Mouse (Mus musculus): ENCODE results near the gene Ptpn18. TPM values are rescaled to one million over a fixed set of nuclear protein-coding genes. Genes with fewer than 3 reads are reported as not detected.

Ptpn18 gene
- polyA plus RNA-seq, 1 experiment from 2014 or later, result 43.2 TPM

DNA sequence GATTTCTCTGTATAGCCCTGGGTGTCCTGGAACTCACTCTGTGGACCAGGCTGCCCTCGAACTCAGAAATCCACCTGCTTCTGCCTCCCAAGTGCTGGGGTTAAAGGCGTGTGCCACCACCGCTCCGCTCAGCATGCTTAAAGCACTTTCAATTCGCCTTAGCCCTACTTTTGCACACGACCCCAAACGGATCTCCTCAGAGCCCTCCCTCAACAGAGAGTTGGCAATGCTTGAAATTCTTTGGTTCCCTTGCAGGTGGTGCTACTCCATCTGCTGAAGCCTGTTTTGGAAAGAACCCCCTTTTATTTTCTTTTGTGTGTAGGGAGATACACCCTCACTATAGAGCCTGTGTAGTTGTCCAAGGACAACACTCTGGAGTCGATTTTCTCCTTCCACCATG is 1.1 kb upstream of the Ptpn18 start:
- H3K9ac ChIP-seq (ENCODE audit: low read length), result no peak overlapping the region
- H3K36me3 ChIP-seq (ENCODE audit: control insufficient read depth, insufficient read depth, low read length), result no peaks in the 10 kb centered on the region
- no peaks in the 10 kb centered on the region for H3K4me1 ChIP-seq (replicated peaks; ENCODE audit: control insufficient read depth, insufficient read depth, low read length)
- no peak overlapping the region for H3K27ac ChIP-seq (ENCODE audit: low read length)
- no peak overlapping the region for H3K4me2 ChIP-seq (ENCODE audit: low read depth, low read length)
- 30% methylated on average over 8 of the region's 8 CpGs for WGBS
- peaks cover 12% of the 10 kb centered on the region; the same call in 1 of the 2 replicates for H3K27me3 ChIP-seq (ENCODE audit: control insufficient read depth, insufficient read depth, low read depth, low read length)
- no peak overlapping the region for H3K4me3 ChIP-seq (ENCODE audit: low read length)
- no peaks in the 10 kb centered on the region for H3K9me3 ChIP-seq (ENCODE audit: control insufficient read depth, low read length)
- ATAC-seq (ENCODE audit: low read depth), result no peak

DNA sequence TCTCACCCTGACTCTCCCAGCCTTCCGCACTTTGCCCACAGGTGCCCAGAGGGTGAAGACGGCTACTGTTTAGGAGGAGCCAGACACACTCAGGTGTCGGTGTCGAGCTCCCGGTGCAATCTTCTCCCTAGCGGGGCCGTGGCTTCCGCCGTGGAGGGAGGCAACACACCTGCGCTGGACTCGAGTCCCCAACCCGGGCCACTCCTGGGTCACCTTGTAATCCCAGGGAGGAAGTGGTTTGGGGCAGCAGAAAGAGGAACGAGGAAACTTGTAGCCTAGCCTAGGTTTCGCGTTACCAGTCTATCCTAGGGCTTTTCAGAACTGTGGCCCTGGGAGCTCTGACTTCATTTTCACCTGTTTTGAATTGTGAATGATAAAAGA is 489 bp downstream of the Ptpn18 start:
- H3K9ac ChIP-seq (ENCODE audit: low read length), result peak overlapping the region; percentile 64
- ATAC-seq (ENCODE audit: low read depth), result peak; percentile 44

DNA sequence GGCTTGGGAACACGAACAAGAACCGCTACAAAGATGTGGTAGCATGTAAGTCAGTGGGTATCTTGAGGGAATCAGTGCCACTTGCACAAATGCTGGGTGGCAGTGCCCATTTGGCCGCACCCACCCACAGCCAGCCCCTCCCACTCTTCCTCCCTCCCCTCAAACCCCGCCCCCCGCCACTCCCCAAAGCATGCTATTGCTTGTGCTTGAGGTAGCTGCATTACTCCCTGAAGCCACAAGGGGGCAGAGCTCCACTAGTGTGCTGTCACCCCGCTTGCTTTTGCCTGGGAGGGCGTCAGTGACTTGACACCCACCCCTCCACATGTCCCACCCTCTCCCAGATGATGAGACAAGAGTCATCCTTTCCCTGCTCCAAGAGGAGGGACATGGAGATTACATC is 3.2 kb downstream of the Ptpn18 start:
- no peaks in the 10 kb centered on the region for H3K36me3 ChIP-seq (ENCODE audit: control insufficient read depth, insufficient read depth, low read length)
- WGBS, result 31% methylated on average over 5 of the region's 7 CpGs
- peaks cover 5% of the 10 kb centered on the region for H3K4me1 ChIP-seq (replicated peaks; ENCODE audit: control insufficient read depth, insufficient read depth, low read length)
- no peak overlapping the region for H3K27ac ChIP-seq (ENCODE audit: low read length)
- no peak for ATAC-seq (ENCODE audit: low read depth)
- no peak overlapping the region for H3K9ac ChIP-seq (ENCODE audit: low read length)
- no peak overlapping the region for H3K4me3 ChIP-seq (ENCODE audit: low read length)
- peaks cover 11% of the 10 kb centered on the region; the same call in 1 of the 2 replicates for H3K27me3 ChIP-seq (ENCODE audit: control insufficient read depth, insufficient read depth, low read depth, low read length)
- H3K9me3 ChIP-seq (ENCODE audit: control insufficient read depth, low read length), result no peaks in the 10 kb centered on the region
- no peak overlapping the region for H3K4me2 ChIP-seq (ENCODE audit: low read depth, low read length)

More for the DNA sequence above, 489 bp downstream of the Ptpn18 start:
- Histone ChIP-seq H3K36me3 (ENCODE audit: control insufficient read depth, insufficient read depth, low read length) (no peaks in the 10 kb centered on the region), H3K4me3 (ENCODE audit: low read length) (peak overlapping the region; percentile 57), H3K27me3 (ENCODE audit: control insufficient read depth, insufficient read depth, low read depth, low read length) (peaks cover 12% of the 10 kb centered on the region; the same call in 1 of the 2 replicates), H3K27ac (ENCODE audit: low read length) (peak overlapping the region; percentile 76), H3K4me1 (replicated peaks; ENCODE audit: control insufficient read depth, insufficient read depth, low read length) (no peaks in the 10 kb centered on the region), H3K4me2 (ENCODE audit: low read depth, low read length) (peak overlapping the region; percentile 92), H3K9me3 (ENCODE audit: control insufficient read depth, low read length) (no peaks in the 10 kb centered on the region)
- 3% methylated on average over 15 of the region's 15 CpGs for WGBS

DNA sequence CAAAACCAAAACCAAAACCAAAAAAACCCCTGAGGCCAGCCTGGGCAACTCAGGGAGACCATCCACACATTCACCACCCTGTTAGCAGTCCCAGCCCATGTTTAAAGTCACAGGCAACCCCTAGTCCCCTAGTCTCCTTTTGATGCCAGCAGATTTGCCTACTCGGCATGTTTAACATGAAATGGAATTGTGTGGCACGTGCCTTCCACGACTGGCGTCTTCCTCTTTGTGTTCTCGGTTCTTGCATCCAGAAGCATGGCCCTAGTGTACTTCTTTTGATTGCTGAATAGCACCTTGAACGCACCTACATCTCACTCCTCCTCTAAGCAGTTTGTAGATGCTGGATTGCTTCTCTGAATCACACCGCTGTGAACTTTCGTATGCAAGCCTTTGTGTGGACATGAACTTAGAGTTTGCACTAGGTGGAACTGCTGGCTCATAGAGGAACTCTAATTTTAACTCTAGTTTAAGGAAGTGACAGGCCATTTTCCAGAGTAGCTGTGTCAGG is 4.8 kb downstream of the Ptpn18 start:
- Histone ChIP-seq H3K9ac (ENCODE audit: low read length) (no peak overlapping the region), H3K9me3 (ENCODE audit: control insufficient read depth, low read length) (no peaks in the 10 kb centered on the region), H3K4me1 (replicated peaks; ENCODE audit: control insufficient read depth, insufficient read depth, low read length) (peaks cover 11% of the 10 kb centered on the region), H3K27me3 (ENCODE audit: control insufficient read depth, insufficient read depth, low read depth, low read length) (peaks cover 3% of the 10 kb centered on the region; the same call in 1 of the 2 replicates), H3K36me3 (ENCODE audit: control insufficient read depth, insufficient read depth, low read length) (no peaks in the 10 kb centered on the region), H3K4me3 (ENCODE audit: low read length) (no peak overlapping the region), H3K4me2 (ENCODE audit: low read depth, low read length) (no peak overlapping the region), H3K27ac (ENCODE audit: low read length) (no peak overlapping the region)
- ATAC-seq (ENCODE audit: low read depth), result no peak
- WGBS, result 79% methylated on average over 8 of the region's 8 CpGs

DNA sequence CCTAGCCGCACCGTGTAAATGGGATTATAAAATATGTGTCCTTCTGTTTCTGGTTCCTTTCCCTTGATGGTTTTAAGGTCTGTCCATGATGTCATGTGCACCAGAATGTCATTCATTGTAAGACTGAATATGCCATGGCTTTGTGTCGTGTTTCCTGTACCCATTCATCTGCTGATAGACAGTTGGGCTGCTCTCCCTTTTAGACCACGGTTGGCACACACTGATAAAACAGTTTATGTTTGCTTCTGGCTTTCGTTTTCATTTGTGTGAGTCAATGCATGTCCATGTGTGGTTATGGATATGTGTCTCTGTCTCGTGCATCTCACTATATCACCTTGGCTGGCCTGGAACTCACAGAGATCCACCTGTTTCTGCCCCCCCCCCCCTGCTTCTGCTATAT is 5.9 kb downstream of the Ptpn18 start:
- no peaks in the 10 kb centered on the region for H3K9me3 ChIP-seq (ENCODE audit: control insufficient read depth, low read length)
- WGBS, result 55% methylated on average over 6 of the region's 6 CpGs
- H3K27ac ChIP-seq (ENCODE audit: low read length), result no peak overlapping the region
- no peak overlapping the region for H3K4me3 ChIP-seq (ENCODE audit: low read length)
- no peak overlapping the region for H3K9ac ChIP-seq (ENCODE audit: low read length)
- no peaks in the 10 kb centered on the region for H3K27me3 ChIP-seq (ENCODE audit: control insufficient read depth, insufficient read depth, low read depth, low read length)
- no peaks in the 10 kb centered on the region for H3K36me3 ChIP-seq (ENCODE audit: control insufficient read depth, insufficient read depth, low read length)
- no peak for ATAC-seq (ENCODE audit: low read depth)
- H3K4me2 ChIP-seq (ENCODE audit: low read depth, low read length), result no peak overlapping the region
- H3K4me1 ChIP-seq (replicated peaks; ENCODE audit: control insufficient read depth, insufficient read depth, low read length), result peaks cover 11% of the 10 kb centered on the region

DNA sequence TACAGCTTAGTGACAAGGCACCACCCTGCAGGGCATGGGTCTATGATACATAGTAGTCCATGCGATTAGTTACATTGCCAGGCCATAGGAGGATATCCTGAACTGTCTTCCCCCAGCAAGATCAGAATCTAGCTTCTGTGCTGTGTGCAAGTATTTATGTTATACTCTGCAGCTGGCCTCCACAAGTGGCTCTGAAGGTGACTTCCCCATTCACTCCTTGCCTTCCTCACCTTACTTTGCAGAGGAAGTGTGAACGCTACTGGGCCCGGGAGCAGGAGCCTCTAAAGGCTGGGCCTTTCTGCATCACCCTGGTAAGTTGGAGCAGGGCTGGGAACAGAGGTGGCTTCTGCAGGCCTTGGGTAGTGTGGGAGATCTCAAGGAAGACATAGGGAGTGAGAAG is 8.5 kb downstream of the Ptpn18 start:
- H3K9ac ChIP-seq (ENCODE audit: low read length), result no peak overlapping the region
- no peak for ATAC-seq (ENCODE audit: low read depth)
- 33% methylated on average over 3 of the region's 3 CpGs for WGBS
- peak overlapping the region; percentile 68 for H3K27ac ChIP-seq (ENCODE audit: low read length)
- no peaks in the 10 kb centered on the region for H3K9me3 ChIP-seq (ENCODE audit: control insufficient read depth, low read length)
- H3K4me1 ChIP-seq (replicated peaks; ENCODE audit: control insufficient read depth, insufficient read depth, low read length), result peaks cover 15% of the 10 kb centered on the region
- no peak overlapping the region for H3K4me2 ChIP-seq (ENCODE audit: low read depth, low read length)
- no peaks in the 10 kb centered on the region for H3K27me3 ChIP-seq (ENCODE audit: control insufficient read depth, insufficient read depth, low read depth, low read length)
- no peak overlapping the region for H3K4me3 ChIP-seq (ENCODE audit: low read length)
- H3K36me3 ChIP-seq (ENCODE audit: control insufficient read depth, insufficient read depth, low read length), result no peaks in the 10 kb centered on the region

DNA sequence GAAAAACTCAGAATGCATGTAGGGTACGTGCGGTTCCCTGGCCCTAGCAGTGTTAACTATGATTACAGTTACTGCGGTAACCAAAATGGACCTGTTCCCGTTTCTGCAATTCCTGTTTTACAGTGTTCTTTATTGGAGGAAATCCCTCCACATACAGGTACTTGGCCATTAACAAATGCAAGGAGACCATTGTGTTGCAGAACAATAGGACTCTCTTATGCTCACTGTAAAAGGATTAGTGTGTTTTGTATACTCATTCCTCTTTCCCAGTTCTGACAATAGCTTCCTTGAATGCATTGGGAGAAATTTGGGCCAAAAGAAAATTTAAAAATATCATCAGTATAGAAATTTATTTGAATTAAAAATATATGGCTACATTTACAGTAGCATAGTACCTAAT is 8.9 kb downstream of the Ptpn18 start:
- H3K36me3 ChIP-seq (ENCODE audit: control insufficient read depth, insufficient read depth, low read length), result no peaks in the 10 kb centered on the region
- WGBS, result 72% methylated on average over 4 of the region's 4 CpGs
- no peaks in the 10 kb centered on the region for H3K9me3 ChIP-seq (ENCODE audit: control insufficient read depth, low read length)
- no peak overlapping the region for H3K4me3 ChIP-seq (ENCODE audit: low read length)
- no peaks in the 10 kb centered on the region for H3K27me3 ChIP-seq (ENCODE audit: control insufficient read depth, insufficient read depth, low read depth, low read length)
- H3K4me2 ChIP-seq (ENCODE audit: low read depth, low read length), result no peak overlapping the region
- H3K27ac ChIP-seq (ENCODE audit: low read length), result peak overlapping the region; percentile 68; the same call in 1 of the 2 replicates
- no peak overlapping the region for H3K9ac ChIP-seq (ENCODE audit: low read length)
- no peak for ATAC-seq (ENCODE audit: low read depth)
- H3K4me1 ChIP-seq (replicated peaks; ENCODE audit: control insufficient read depth, insufficient read depth, low read length), result peaks cover 15% of the 10 kb centered on the region

DNA sequence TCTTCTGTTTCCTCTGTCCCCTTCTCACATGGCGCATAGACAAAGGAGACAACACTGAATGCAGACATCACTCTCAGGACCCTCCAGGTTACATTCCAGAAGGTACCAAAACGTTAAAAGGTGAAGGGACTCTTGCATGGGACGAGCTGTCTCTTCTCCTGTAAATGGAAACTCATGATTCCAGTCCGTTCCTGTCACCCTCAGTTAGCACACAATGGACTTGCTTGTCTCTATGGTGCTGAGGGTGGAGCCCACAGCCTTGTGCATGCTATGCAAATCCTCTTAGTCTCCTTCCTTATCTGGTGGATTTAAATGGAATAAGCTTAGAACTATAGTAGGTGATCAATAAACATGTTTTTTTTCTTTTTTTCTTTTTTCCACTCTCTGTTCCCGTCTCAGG is 10.2 kb downstream of the Ptpn18 start:
- Histone ChIP-seq H3K4me3 (ENCODE audit: low read length) (no peak overlapping the region), H3K4me1 (replicated peaks; ENCODE audit: control insufficient read depth, insufficient read depth, low read length) (peaks cover 15% of the 10 kb centered on the region), H3K9me3 (ENCODE audit: control insufficient read depth, low read length) (no peaks in the 10 kb centered on the region), H3K27ac (ENCODE audit: low read length) (no peak overlapping the region), H3K36me3 (ENCODE audit: control insufficient read depth, insufficient read depth, low read length) (no peaks in the 10 kb centered on the region), H3K4me2 (ENCODE audit: low read depth, low read length) (no peak overlapping the region), H3K9ac (ENCODE audit: low read length) (no peak overlapping the region), H3K27me3 (ENCODE audit: control insufficient read depth, insufficient read depth, low read depth, low read length) (no peaks in the 10 kb centered on the region)
- ATAC-seq (ENCODE audit: low read depth), result no peak
- WGBS, result 72% methylated on average over 5 of the region's 5 CpGs

DNA sequence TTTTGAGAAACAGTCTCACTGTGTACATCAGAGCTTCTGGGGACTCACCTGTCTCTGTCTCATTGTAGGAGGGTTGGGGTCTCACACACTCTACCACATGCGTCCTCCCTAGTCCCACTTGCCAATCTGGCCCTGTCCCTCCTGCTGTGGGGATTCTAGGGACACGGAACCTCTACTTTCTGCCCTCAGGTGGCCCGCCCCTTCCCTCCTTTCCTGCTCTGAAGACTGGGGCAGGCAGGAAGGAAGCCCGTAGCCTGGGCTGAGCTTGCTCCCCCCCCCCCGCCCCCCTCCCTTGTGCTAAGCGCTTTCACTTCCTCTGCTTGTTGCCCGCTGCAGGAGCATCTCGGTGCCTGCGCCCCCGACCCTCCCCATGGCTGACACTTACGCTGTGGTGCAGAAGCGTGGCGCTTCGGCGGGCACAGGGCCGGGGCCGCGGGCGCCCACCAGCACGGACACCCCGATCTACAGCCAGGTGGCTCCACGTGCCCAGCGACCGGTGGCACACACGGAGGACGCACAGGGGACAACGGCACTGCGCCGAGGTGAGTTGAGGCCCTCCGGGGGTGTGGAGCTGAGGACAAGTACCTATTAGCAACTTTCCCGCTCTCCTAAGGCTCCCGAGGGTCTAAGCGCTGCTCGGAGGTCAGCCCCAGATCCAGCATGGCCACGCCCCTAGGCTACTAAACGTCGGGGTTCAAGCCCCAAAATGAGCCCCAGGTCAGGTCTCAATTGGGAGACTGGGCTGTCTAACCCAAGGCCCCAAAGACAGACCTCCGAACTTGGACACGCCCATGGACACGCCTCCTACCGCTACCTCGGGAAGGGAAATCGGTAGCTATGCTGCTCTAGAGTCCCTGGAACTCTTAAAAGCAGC is 13.1 kb downstream of the Ptpn18 start:
- Histone ChIP-seq H3K4me3 (ENCODE audit: low read length) (peak overlapping the region; percentile 55), H3K4me1 (replicated peaks; ENCODE audit: control insufficient read depth, insufficient read depth, low read length) (peaks cover 11% of the 10 kb centered on the region), H3K27me3 (ENCODE audit: control insufficient read depth, insufficient read depth, low read depth, low read length) (no peaks in the 10 kb centered on the region), H3K27ac (ENCODE audit: low read length) (0 out of 2 replicates have a peak overlapping the region, but pooled peaks have one; percentile 7), H3K36me3 (ENCODE audit: control insufficient read depth, insufficient read depth, low read length) (no peaks in the 10 kb centered on the region), H3K9me3 (ENCODE audit: control insufficient read depth, low read length) (no peaks in the 10 kb centered on the region), H3K4me2 (ENCODE audit: low read depth, low read length) (peak overlapping the region; percentile 71), H3K9ac (ENCODE audit: low read length) (peak overlapping the region; percentile 53)
- 0% methylated on average over 41 of the region's 43 CpGs for WGBS
- ATAC-seq (ENCODE audit: low read depth), result peak; percentile 82

Data from lung, embryonic 16.5 days (tissue).